Mouse (Mus musculus): ENCODE measurements around the gene Mpst.

GRCm38 (mm10) chr15:78405517-78406211 lies 552 bp upstream of the Mpst start, which contains the start of gene Tst:
- TF ChIP-seq CTCF (conservative IDR thresholded peaks at IDR 0.05; ENCODE audit: low read length) (no peak), NANOG (IDR thresholded peaks at IDR 0.05; ENCODE audit: borderline replicate concordance, low read length) (no peak)

Measured in E14TG2a.4 (cell line).